Mouse (Mus musculus): ENCODE data around the gene Bcl7a. TPM values are rescaled to one million over a fixed set of nuclear protein-coding genes. Genes with fewer than 3 reads are reported as not detected.

The Bcl7a gene
- polyA plus RNA-seq, 1 experiment from 2014 or later = 45.7 TPM

DNA sequence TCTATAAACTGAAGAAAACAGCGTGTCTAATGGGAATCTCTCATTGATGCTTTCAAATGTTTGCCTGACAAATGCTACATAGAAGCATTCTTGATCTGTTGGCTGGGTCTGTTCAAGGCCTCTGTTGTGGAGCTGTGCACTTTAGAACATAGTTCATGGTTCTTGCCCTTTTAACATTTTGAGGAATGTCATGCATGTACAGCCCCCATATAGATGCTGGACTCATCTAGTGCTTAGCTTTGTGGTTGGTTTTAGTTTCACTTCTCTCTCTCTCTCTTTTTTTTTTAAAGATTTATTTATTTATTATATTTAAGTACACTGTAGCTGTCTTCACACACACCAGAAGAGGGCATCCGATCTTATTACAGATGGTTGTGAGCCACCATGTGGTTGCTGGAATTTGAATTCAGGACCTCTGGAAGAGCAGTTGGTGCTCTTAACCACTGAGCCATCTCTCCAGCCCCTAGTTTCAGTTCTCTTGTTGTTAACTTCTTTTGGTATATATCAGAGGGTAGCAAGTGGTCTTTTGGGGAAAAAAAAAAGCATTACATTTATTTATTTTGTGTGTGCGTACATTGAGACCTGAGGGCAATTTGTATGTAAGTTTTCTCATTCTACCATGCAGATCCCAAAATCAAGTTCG lies 55.3 kb downstream of the Bcl7a start:
- WGBS = 94% methylated on average over 4 of the region's 4 CpGs
- no peak for ATAC-seq (ENCODE audit: insufficient number of reproducible peaks, insufficient read depth, low FRiP score, low TSS enrichment, low read depth)
- peaks cover 34% of the 10 kb centered on the region for H3K4me1 ChIP-seq (replicated peaks)

GRCm38 (mm10) chr5:123404480-123404879 lies 60.8 kb downstream of the Bcl7a start:
- 97% methylated on average over 3 of the region's 3 CpGs for WGBS
- no peaks in the 10 kb centered on the region for H3K27me3 ChIP-seq
- no peak overlapping the region for H3K4me2 ChIP-seq
- H3K4me3 ChIP-seq (replicated peaks) = no peak overlapping the region
- H3K4me1 ChIP-seq (replicated peaks) = no peaks in the 10 kb centered on the region; the same call in 1 of the 2 replicates
- H3K36me3 ChIP-seq = 0 out of 2 replicates have a peak, but pooled peaks cover 3% of the 10 kb centered on the region
- H3K9me3 ChIP-seq = no peaks in the 10 kb centered on the region
- no peak overlapping the region for H3K9ac ChIP-seq (replicated peaks)
- ATAC-seq (ENCODE audit: insufficient number of reproducible peaks, insufficient read depth, low FRiP score, low TSS enrichment, low read depth) = no peak
- no peak overlapping the region for H3K27ac ChIP-seq

More for the DNA sequence above, 55.3 kb downstream of the Bcl7a start:
- Histone ChIP-seq H3K9ac (replicated peaks) (no peak overlapping the region), H3K9me3 (no peaks in the 10 kb centered on the region), H3K4me3 (replicated peaks) (no peak overlapping the region), H3K27me3 (no peaks in the 10 kb centered on the region), H3K27ac (no peak overlapping the region), H3K4me2 (no peak overlapping the region), H3K36me3 (0 out of 2 replicates have a peak, but pooled peaks cover 3% of the 10 kb centered on the region)

- Histone ChIP-seq H3K9me3 (no peaks in the 10 kb centered on the region), H3K4me3 (replicated peaks) (no peak overlapping the region), H3K4me1 (replicated peaks) (no peaks in the 10 kb centered on the region; the same call in 1 of the 2 replicates), H3K4me2 (no peak overlapping the region), H3K36me3 (peaks cover 16% of the 10 kb centered on the region; the same call in 1 of the 2 replicates), H3K9ac (replicated peaks) (no peak overlapping the region), H3K27ac (no peak overlapping the region), H3K27me3 (no peaks in the 10 kb centered on the region)
- 58% methylated on average over 2 of the region's 2 CpGs for WGBS
- no peak for ATAC-seq (ENCODE audit: insufficient number of reproducible peaks, insufficient read depth, low FRiP score, low TSS enrichment, low read depth)
These were observed 63.3 kb downstream of the Bcl7a start for GRCm38 (mm10) chr5:123406952-123407351.

DNA sequence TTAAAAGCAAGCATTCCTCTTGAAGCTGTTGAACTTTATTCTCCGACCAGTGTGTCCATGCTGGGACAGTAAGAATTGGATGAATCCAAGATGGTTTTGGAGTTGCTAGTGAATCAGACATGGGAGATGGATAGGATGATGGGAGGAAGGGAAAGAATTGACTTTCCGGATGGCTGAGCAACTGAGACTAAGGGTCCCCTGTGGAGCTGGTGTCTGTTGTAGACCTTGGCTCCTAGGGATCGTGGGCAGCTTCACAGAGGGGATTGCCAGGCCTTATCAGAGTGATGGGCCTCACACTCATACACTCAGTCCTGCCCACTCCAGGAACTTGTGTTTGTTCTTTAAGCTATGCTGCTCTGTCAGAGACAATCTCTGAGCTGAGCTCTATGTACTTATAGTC lies 64.5 kb downstream of the Bcl7a start:
- H3K4me1 ChIP-seq (replicated peaks) = no peaks in the 10 kb centered on the region; the same call in 1 of the 2 replicates
- no peak overlapping the region for H3K27ac ChIP-seq
- H3K9me3 ChIP-seq = no peaks in the 10 kb centered on the region
- H3K9ac ChIP-seq (replicated peaks) = no peak overlapping the region
- no peak overlapping the region for H3K4me3 ChIP-seq (replicated peaks)
- no peak overlapping the region for H3K4me2 ChIP-seq
- no peaks in the 10 kb centered on the region for H3K27me3 ChIP-seq
- no peak for ATAC-seq (ENCODE audit: insufficient number of reproducible peaks, insufficient read depth, low FRiP score, low TSS enrichment, low read depth)
- 86% methylated on average over 3 of the region's 3 CpGs for WGBS
- H3K36me3 ChIP-seq = peaks cover 13% of the 10 kb centered on the region; the same call in 1 of the 2 replicates

DNA sequence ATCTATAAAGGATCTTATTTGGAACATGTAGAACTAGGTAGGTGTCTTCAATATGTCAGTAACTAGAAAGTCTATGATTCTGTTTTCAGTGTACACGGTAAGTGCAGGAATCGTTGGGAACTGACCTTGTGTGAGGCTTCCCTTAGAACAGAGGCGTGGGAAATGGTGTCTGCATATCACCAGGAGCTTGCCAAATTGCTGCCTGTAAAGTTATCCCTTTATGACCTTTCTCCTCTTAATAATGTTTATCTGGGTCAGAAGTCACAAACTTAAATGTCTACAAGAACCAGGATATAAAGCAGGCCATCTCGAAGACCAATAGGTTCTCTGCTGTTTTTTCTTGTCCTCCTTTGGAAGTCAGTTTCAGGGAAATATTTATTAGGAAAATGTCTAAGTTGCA lies 68.6 kb downstream of the Bcl7a start:
- Histone ChIP-seq H3K4me3 (replicated peaks) (no peak overlapping the region), H3K36me3 (peaks cover 13% of the 10 kb centered on the region; the same call in 1 of the 2 replicates), H3K4me2 (no peak overlapping the region), H3K27ac (no peak overlapping the region), H3K9me3 (no peaks in the 10 kb centered on the region), H3K27me3 (no peaks in the 10 kb centered on the region), H3K9ac (replicated peaks) (no peak overlapping the region), H3K4me1 (replicated peaks) (peaks cover 10% of the 10 kb centered on the region)
- no peak for ATAC-seq (ENCODE audit: insufficient number of reproducible peaks, insufficient read depth, low FRiP score, low TSS enrichment, low read depth)
- 56% methylated on average over 4 of the region's 4 CpGs for WGBS

- H3K27ac ChIP-seq = no peak overlapping the region
- H3K36me3 ChIP-seq = peaks cover 13% of the 10 kb centered on the region; the same call in 1 of the 2 replicates
- H3K9ac ChIP-seq (replicated peaks) = no peak overlapping the region
- no peaks in the 10 kb centered on the region for H3K27me3 ChIP-seq
- peaks cover 10% of the 10 kb centered on the region for H3K4me1 ChIP-seq (replicated peaks)
- H3K4me3 ChIP-seq (replicated peaks) = no peak overlapping the region
- ATAC-seq (ENCODE audit: insufficient number of reproducible peaks, insufficient read depth, low FRiP score, low TSS enrichment, low read depth) = no peak
- H3K9me3 ChIP-seq = no peaks in the 10 kb centered on the region
- no peak overlapping the region for H3K4me2 ChIP-seq
- 89% methylated on average over 2 of the region's 2 CpGs for WGBS
These were observed 70.3 kb downstream of the Bcl7a start for GRCm38 (mm10) chr5:123413866-123414363.

DNA sequence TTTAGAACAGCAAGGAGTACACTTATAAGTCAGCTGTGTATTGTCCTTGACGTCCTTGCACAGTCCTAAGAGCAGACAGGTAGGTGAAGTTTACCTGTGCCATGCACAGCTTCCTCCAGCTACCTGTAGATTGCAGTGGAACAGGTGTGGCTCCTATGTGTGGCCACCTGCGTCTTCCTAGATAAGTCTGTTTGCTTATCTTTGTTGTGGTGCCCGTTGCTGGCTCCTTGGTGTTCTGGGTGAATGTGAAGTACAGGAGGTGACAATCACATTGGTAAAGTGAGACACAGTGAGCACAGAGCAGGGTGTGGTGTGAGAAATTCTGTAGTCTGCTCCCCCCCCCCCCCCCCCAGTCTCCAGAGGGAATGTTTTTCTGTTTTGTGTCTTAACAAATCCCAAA lies 72.5 kb downstream of the Bcl7a start:
- no peak overlapping the region for H3K4me3 ChIP-seq (replicated peaks)
- no peak overlapping the region for H3K9ac ChIP-seq (replicated peaks)
- no peaks in the 10 kb centered on the region for H3K27me3 ChIP-seq
- peaks cover 3% of the 10 kb centered on the region; the same call in 1 of the 2 replicates for H3K36me3 ChIP-seq
- WGBS = 90% methylated on average over 3 of the region's 3 CpGs
- no peak overlapping the region for H3K4me2 ChIP-seq
- no peak for ATAC-seq (ENCODE audit: insufficient number of reproducible peaks, insufficient read depth, low FRiP score, low TSS enrichment, low read depth)
- H3K9me3 ChIP-seq = no peaks in the 10 kb centered on the region
- peaks cover 20% of the 10 kb centered on the region for H3K4me1 ChIP-seq (replicated peaks)
- H3K27ac ChIP-seq = no peak overlapping the region

GRCm38 (mm10) chr5:123416566-123417518 lies 73.2 kb downstream of the Bcl7a start:
- Histone ChIP-seq H3K27ac (no peak overlapping the region), H3K27me3 (no peaks in the 10 kb centered on the region), H3K4me2 (no peak overlapping the region), H3K9ac (replicated peaks) (no peak overlapping the region), H3K4me3 (replicated peaks) (no peak overlapping the region), H3K36me3 (no peaks in the 10 kb centered on the region), H3K9me3 (no peaks in the 10 kb centered on the region), H3K4me1 (replicated peaks) (peaks cover 20% of the 10 kb centered on the region)
- ATAC-seq (ENCODE audit: insufficient number of reproducible peaks, insufficient read depth, low FRiP score, low TSS enrichment, low read depth) = no peak
- 81% methylated on average over 8 of the region's 8 CpGs for WGBS

GRCm38 (mm10) chr5:123423885-123424284 lies 80.3 kb downstream of the Bcl7a start:
- Histone ChIP-seq H3K36me3 (peaks cover 10% of the 10 kb centered on the region), H3K27ac (no peak overlapping the region), H3K27me3 (no peaks in the 10 kb centered on the region), H3K9me3 (peaks cover 13% of the 10 kb centered on the region), H3K9ac (replicated peaks) (no peak overlapping the region), H3K4me2 (no peak overlapping the region), H3K4me1 (replicated peaks) (peaks cover 10% of the 10 kb centered on the region), H3K4me3 (replicated peaks) (no peak overlapping the region)
- no peak for ATAC-seq (ENCODE audit: insufficient number of reproducible peaks, insufficient read depth, low FRiP score, low TSS enrichment, low read depth)
- 65% methylated on average over 2 of the region's 2 CpGs for whole genome bisulfite sequencing

Data from limb, embryonic 12.5 days (tissue).